Mouse (Mus musculus) liver, postnatal 0 days (tissue): ENCODE results near the gene Nol11. TPM values are rescaled to one million over a fixed set of nuclear protein-coding genes. Genes with fewer than 3 reads are reported as not detected.

Source experiments
- ATAC-seq: fragments of 200-750 bp; cut with Nextera tagmentation; 2 replicates; pipeline ENCODE4 v1.8.0; 2017; ENCODE audit warnings: mild to moderate bottlenecking, moderate library complexity
- DNase-seq: peaks from one replicate; pipeline ENCODE4 v3.0.0-alpha.2; 2016
- H3K27ac ChIP-seq: fragments of 300-500 bp; sonication (generic); 2 replicates; pipeline ENCODE4 v1.5.1; 2014; ENCODE audit warnings: antibody characterized with exemption, moderate library complexity, mild to moderate bottlenecking, low read depth
- H3K27me3 ChIP-seq: fragments of 300-500 bp; sonication (generic); 2 replicates; pipeline ENCODE4 v1.6.1; 2014; ENCODE audit warnings: low read length, control low read depth, mixed read lengths; ENCODE audit not compliant: insufficient read depth
- H3K36me3 ChIP-seq: fragments of 300-500 bp; sonication (generic); replicated peaks from 2 replicates; pipeline ENCODE4 v1.6.1; 2014; ENCODE audit warnings: mild to moderate bottlenecking, control low read depth, low read length, moderate library complexity, mixed read lengths; ENCODE audit not compliant: insufficient read depth
- H3K4me1 ChIP-seq: fragments of 300-500 bp; sonication (generic); 2 replicates; pipeline ENCODE4 v1.6.1; 2014; ENCODE audit warnings: antibody characterized with exemption, mild to moderate bottlenecking, control low read depth; ENCODE audit not compliant: insufficient read depth
- H3K4me2 ChIP-seq: fragments of 300-500 bp; sonication (generic); 2 replicates; pipeline ENCODE4 v1.6.1; 2014; ENCODE audit warnings: low read depth, mild to moderate bottlenecking, low read length, moderate library complexity, mixed read lengths
- H3K4me3 ChIP-seq: fragments of 300-500 bp; sonication (generic); 2 replicates; pipeline ENCODE4 v1.5.1; 2014; ENCODE audit warnings: low read depth, low read length
- H3K9ac ChIP-seq: fragments of 300-500 bp; sonication (generic); replicated peaks from 2 replicates; pipeline ENCODE4 v1.6.1; 2014; ENCODE audit warnings: mild to moderate bottlenecking, moderate library complexity
- H3K9me3 ChIP-seq: fragments of 300-500 bp; sonication (generic); 2 replicates; pipeline ENCODE4 v1.6.1; 2016; ENCODE audit warnings: mild to moderate bottlenecking, control low read depth, low read length, mixed read lengths
- CTCF ChIP-seq: sonication (generic); IDR thresholded peaks from 2 replicates; pipeline ENCODE4 v1.5.1; 2016; ENCODE audit warnings: antibody characterized with exemption, low read depth
- EP300 ChIP-seq: IDR thresholded peaks from 2 replicates; pipeline ENCODE4 v1.6.1; 2016; ENCODE audit warnings: antibody characterized with exemption, low read depth, mild to moderate bottlenecking
- WGBS: fragments of 180-500 bp; shearing (Covaris S2); extraction: QIAGEN DNeasy Blood & Tissue Kit; methylation state at CpG from one replicate; pipeline ENCODE4 v1.1.7; 2014; ENCODE audit not compliant: insufficient replicate concordance; 5-methylcytosine and 5-hydroxymethylcytosine counted together
- polyA plus RNA-seq: library from polyadenylated mRNA; unstranded; fragments of >200 nt; fragmentation: Nextera tagmentation; extraction: Ambion mirVana; gene quantifications from 2 replicates; pipeline ENCODE4 v1.2.1, GENCODE M21; 2015

Nol11 gene
- polyA plus RNA-seq = 10.7 and 11.7 TPM in 2 replicates

DNA sequence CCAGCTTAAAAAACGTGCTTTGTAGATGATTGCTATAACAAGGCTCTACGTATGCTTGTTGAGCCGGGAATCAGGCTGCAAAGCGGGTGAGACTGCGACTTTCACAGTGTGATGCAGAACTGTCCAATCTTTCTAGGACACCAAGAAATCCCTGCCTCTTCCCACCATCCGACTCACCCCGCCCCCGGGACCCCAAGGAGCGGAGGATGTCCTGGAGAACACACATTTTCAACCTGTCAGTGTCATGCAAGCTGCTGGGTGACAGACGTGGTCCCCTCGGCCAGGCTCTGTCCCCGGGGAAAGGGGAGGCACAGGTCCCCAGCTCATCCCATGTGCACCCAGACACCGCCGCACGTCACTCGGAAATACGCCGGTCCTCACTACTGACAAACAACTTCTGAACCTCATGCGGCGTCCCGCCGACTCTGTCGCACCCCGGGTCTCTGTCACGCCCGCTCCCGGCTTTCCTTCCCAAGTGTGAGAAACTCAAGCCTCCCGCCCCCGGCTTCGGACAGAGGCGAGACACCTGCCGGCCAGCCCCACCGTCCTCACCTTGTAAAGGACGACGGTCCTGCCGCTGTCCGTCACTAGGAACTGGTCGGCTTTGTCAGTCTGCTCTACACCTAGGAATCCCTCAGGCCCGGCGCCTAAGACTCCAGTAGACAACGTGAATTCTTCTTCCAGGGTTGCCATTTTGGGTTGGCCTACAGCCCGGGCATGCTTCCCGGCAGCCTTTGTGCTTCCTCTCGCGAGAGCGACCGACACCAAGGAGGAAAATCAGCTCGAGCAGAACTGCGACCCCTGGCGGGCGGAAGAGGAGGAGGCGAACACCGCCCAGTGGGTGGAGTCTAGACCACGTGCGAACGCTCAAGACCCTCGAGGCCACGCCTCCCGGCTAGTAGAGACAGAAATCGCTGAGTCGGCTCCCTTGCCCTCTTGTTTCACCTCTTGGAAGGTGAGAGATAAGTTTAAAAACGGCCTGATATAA is at the start of gene Nol11:
Gene Nol11, minus strand, starts transcription at position 817 of the 988 bp plus-strand sequence.
- whole genome bisulfite sequencing = under 1% methylated on average over 62 of the region's 62 CpGs

DNA sequence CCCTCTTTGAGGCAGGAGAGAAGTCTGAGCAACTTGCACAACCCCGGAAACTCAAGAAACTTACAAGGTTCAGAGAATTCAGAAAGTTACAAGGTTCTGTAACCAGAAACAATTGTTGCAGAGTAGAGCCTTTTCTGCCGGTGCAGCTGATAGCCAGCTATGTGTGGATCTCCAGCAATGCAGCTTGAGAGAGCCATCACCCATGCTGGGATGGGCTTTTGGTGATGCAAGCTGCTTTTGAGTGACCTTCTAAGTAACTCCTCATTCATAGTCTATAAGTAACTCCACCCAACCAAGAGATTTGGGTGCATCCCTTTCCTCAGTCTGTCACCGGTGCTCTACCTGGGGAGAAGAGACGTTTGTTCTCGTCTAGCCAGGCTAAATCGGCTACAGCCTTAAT is 49.3 kb upstream of the Nol11 start:
- no peak overlapping the region for H3K9ac ChIP-seq
- H3K4me3 ChIP-seq = no peak overlapping the region
- H3K27me3 ChIP-seq = no peaks in the 10 kb centered on the region
- no peak overlapping the region for H3K27ac ChIP-seq
- no peak for TF ChIP-seq CTCF
- TF ChIP-seq EP300 = no peak
- no peak for ATAC-seq
- H3K4me2 ChIP-seq = no peak overlapping the region
- no peaks in the 10 kb centered on the region for H3K4me1 ChIP-seq
- no peak for DNase-seq
- no peaks in the 10 kb centered on the region for H3K9me3 ChIP-seq
- H3K36me3 ChIP-seq = peaks cover 5% of the 10 kb centered on the region
- WGBS = 90% methylated on average over 6 of the region's 6 CpGs

More for the DNA sequence above, at the start of gene Nol11:
- Histone ChIP-seq H3K27ac (peak within 1 kb of the TSS; percentile 81), H3K36me3 (peaks cover 17% of the 10 kb centered on the region; the same call in 1 of the 2 replicates), H3K4me1 (peaks cover 9% of the 10 kb centered on the region), H3K9me3 (no peaks in the 10 kb centered on the region), H3K4me2 (peak within 1 kb of the TSS; percentile 99), H3K27me3 (no peaks in the 10 kb centered on the region), H3K9ac (peak within 1 kb of the TSS; percentile 98), H3K4me3 (peak within 1 kb of the TSS; percentile 97)
- peak; percentile 98 for ATAC-seq
- peak; percentile 99 for TF ChIP-seq CTCF
- TF ChIP-seq EP300 = peak; percentile 7; the same call in 1 of the 2 replicates
- DNase-seq = peak; percentile 99

DNA sequence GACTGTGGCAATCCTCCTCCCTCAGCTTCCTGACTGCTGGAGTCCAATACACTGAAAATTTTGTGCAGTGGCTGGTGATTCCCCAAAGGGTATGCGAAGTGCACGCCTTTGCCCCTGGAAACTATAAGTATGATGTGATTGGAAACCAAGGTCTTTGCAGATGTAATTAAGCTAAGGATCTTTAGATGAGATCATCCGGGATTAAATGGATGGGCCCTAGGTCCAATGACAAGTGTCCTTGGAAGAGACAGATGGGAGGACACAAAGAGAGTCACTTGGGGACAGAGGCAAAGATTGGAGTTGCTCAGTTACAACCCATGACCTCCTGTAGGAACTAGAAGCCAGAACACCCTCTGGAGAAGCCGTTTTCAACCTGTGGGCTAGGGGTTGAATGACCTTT is 48.4 kb upstream of the Nol11 start:
- 84% methylated on average over 4 of the region's 4 CpGs for WGBS
- no peak for ATAC-seq

DNA sequence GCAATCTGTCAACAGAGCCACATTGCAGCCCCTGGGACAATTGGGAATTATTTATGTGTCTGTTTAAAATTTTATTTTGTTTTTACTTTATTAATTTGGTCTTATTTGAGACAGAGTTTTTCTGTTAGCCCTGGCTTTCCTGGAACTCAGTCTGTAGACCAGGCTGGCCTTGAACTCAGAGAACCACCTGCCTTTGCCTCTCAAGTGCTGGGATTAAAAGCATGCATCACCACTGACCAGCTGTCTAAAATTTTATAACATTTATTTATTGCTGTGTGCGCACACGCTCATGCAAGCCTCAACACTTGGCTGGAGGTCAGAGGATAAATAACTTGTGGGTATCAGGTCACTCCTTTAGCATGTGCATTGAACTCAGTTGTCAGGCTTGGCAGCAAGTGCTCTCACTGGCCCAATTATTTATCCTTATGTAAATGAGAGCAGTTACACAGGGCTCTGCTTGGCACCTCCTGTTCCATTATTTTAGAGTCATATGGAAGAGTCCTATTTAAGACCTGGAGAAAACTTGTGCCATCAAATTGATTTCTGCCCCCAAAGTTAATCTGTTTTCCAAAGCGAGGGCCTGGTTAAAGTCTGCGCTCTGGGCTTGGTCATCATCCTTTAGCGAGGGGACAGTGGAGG is 44.2 kb upstream of the Nol11 start:
- no peaks in the 10 kb centered on the region for H3K4me1 ChIP-seq
- ATAC-seq (no peak), DNase-seq (no peak)
- 90% methylated on average over 5 of the region's 5 CpGs for WGBS
- H3K9ac ChIP-seq = no peak overlapping the region
- H3K9me3 ChIP-seq = no peaks in the 10 kb centered on the region; the same call in 1 of the 2 replicates
- no peak overlapping the region for H3K27ac ChIP-seq
- TF ChIP-seq EP300 = no peak
- no peak for TF ChIP-seq CTCF
- H3K27me3 ChIP-seq = no peaks in the 10 kb centered on the region
- no peak overlapping the region for H3K4me3 ChIP-seq
- no peak overlapping the region for H3K4me2 ChIP-seq
- H3K36me3 ChIP-seq = peaks cover 23% of the 10 kb centered on the region

More for the DNA sequence above, 48.4 kb upstream of the Nol11 start:
- peaks cover 11% of the 10 kb centered on the region for H3K36me3 ChIP-seq
- H3K27ac ChIP-seq = no peak overlapping the region
- H3K9ac ChIP-seq = no peak overlapping the region
- TF ChIP-seq CTCF = no peak
- TF ChIP-seq EP300 = no peak
- DNase-seq = no peak
- H3K4me3 ChIP-seq = no peak overlapping the region
- no peaks in the 10 kb centered on the region for H3K9me3 ChIP-seq
- no peaks in the 10 kb centered on the region for H3K27me3 ChIP-seq
- H3K4me2 ChIP-seq = no peak overlapping the region
- H3K4me1 ChIP-seq = no peaks in the 10 kb centered on the region

- DNase-seq (no peak), ATAC-seq (no peak)
- Histone ChIP-seq H3K27ac (no peak overlapping the region), H3K9ac (no peak overlapping the region), H3K4me3 (no peak overlapping the region), H3K9me3 (peaks cover 2% of the 10 kb centered on the region; the same call in 1 of the 2 replicates), H3K4me1 (no peaks in the 10 kb centered on the region), H3K36me3 (peaks cover 26% of the 10 kb centered on the region), H3K4me2 (no peak overlapping the region), H3K27me3 (no peaks in the 10 kb centered on the region)
- no peak for TF ChIP-seq CTCF
- TF ChIP-seq EP300 = no peak
- WGBS = 84% methylated on average over 10 of the region's 10 CpGs
Measured at GRCm38 (mm10) chr11:107230128-107230527, 40.9 kb upstream of the Nol11 start.

DNA sequence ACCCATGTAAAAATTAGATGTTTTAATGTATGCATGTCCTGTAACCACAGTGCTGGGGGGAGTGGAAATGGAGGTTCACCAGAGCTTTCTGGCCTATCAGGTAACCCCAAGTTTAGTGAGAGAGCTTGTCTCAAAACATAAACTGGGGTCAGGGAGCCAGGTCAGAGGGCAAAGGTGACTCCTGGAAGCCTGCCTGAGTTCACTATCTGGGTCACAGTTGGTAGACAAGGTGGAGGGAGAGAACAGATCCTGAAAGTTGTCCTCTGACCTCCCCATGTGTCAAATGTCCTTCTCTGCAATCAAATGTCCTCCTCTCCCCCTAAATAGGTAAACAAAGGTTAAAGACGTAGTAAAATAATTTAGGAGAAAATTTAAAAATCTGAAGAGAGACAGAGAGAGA is 37.2 kb upstream of the Nol11 start:
- Histone ChIP-seq H3K27ac (no peak overlapping the region), H3K4me3 (no peak overlapping the region), H3K36me3 (peaks cover 15% of the 10 kb centered on the region; the same call in 1 of the 2 replicates), H3K9ac (no peak overlapping the region), H3K9me3 (0 out of 2 replicates have a peak, but pooled peaks cover 2% of the 10 kb centered on the region), H3K27me3 (no peaks in the 10 kb centered on the region), H3K4me2 (no peak overlapping the region), H3K4me1 (no peaks in the 10 kb centered on the region)
- ATAC-seq = no peak
- 57% methylated on average over 1 of the region's 1 CpGs for WGBS
- no peak for DNase-seq
- TF ChIP-seq CTCF (no peak), EP300 (no peak)
